Mouse (Mus musculus) myocyte (in vitro differentiated cells): Measurements from ENCODE around the gene Tctn3. TPM values are rescaled to one million over a fixed set of nuclear protein-coding genes. Genes with fewer than 3 reads are reported as not detected.
"Not testable (repeated sequence)": the region's sequence is repeated elsewhere in the genome, so short reads cannot be mapped to it uniquely, and the experiment has no call there.

Experiments used
- H3K27me3 ChIP-seq: one replicate; pipeline ENCODE4 v1.6.1; 2011; ENCODE audit not compliant: control insufficient read depth, insufficient read depth, insufficient read length
- H3K36me3 ChIP-seq: one replicate; pipeline ENCODE4 v1.6.1; 2011; ENCODE audit not compliant: control insufficient read depth, insufficient read depth
- H3K4me2 ChIP-seq: one replicate; pipeline ENCODE4 v1.6.1; 2011; ENCODE audit warnings: low read depth, control low read depth
- H3K4me3 ChIP-seq: one replicate; pipeline ENCODE4 v1.5.1; 2011; ENCODE audit warnings: mild to moderate bottlenecking, control low read depth, moderate library complexity
- H3K79me2 ChIP-seq: one replicate; pipeline ENCODE4 v1.6.1; 2011; ENCODE audit not compliant: control insufficient read depth, insufficient read depth
- H3ac ChIP-seq: one replicate; pipeline ENCODE4 v1.6.1; 2011; ENCODE audit not compliant: control insufficient read depth, insufficient read length
- CEBPB ChIP-seq: IDR thresholded peaks from 2 replicates; pipeline ENCODE4 v1.6.1; 2011; ENCODE audit warnings: mild to moderate bottlenecking, moderate library complexity; ENCODE audit not compliant: poor library complexity, insufficient read depth, severe bottlenecking
- E2F4 ChIP-seq: IDR thresholded peaks from one replicate; pipeline ENCODE4 v1.6.1; 2011; ENCODE audit warnings: mild to moderate bottlenecking, control low read depth, moderate library complexity; ENCODE audit not compliant: insufficient read depth
- MAX ChIP-seq: IDR thresholded peaks from one replicate; pipeline ENCODE4 v1.6.1; 2011; ENCODE audit warnings: low read depth, mild to moderate bottlenecking, control low read depth
- MYOD1 ChIP-seq, 3 experiments: IDR thresholded peaks; one replicate each; pipeline ENCODE4 v1.6.1; 2011; ENCODE audit warnings: control low read depth in 2 of 3, low read depth in 2 of 3, mild to moderate bottlenecking in 2 of 3, moderate library complexity in 1 of 3; ENCODE audit not compliant: insufficient read length in 2 of 3, control insufficient read depth in 1 of 3
- MYOG ChIP-seq, 3 experiments: IDR thresholded peaks; one replicate each; pipeline ENCODE4 v1.6.1; 2011; ENCODE audit warnings: control low read depth in 2 of 3, low read depth in 2 of 3, mild to moderate bottlenecking in 2 of 3; ENCODE audit not compliant: insufficient read length in 2 of 3, control insufficient read depth in 1 of 3, insufficient read depth in 1 of 3
- POLR2A ChIP-seq: IDR thresholded peaks from one replicate; pipeline ENCODE4 v1.6.1; 2011; ENCODE audit warnings: low read depth, mild to moderate bottlenecking, control low read depth, moderate library complexity; ENCODE audit not compliant: insufficient read length
- POLR2AphosphoS2 ChIP-seq: IDR thresholded peaks from one replicate; pipeline ENCODE4 v1.6.1; 2011; ENCODE audit warnings: low read depth, control low read depth; ENCODE audit not compliant: insufficient read length
- REST ChIP-seq: IDR thresholded peaks from one replicate; pipeline ENCODE4 v1.6.1; 2011; ENCODE audit warnings: mild to moderate bottlenecking, control low read depth, moderate library complexity; ENCODE audit not compliant: insufficient read depth, insufficient read length
- SRF ChIP-seq: IDR thresholded peaks from one replicate; pipeline ENCODE4 v1.6.1; 2011; ENCODE audit warnings: low read depth; ENCODE audit not compliant: control insufficient read depth, insufficient read length
- TCF12 ChIP-seq: IDR thresholded peaks from one replicate; pipeline ENCODE4 v1.6.1; 2011; ENCODE audit warnings: mild to moderate bottlenecking, control low read depth; ENCODE audit not compliant: poor library complexity, insufficient read depth, severe bottlenecking
- TCF3 ChIP-seq: IDR thresholded peaks from one replicate; pipeline ENCODE4 v1.6.1; 2011; ENCODE audit warnings: low read depth, control low read depth; ENCODE audit not compliant: insufficient read length
- USF1 ChIP-seq: IDR thresholded peaks from one replicate; pipeline ENCODE4 v1.6.1; 2011; ENCODE audit warnings: low read depth, mild to moderate bottlenecking, control low read depth, moderate library complexity
- polyA plus RNA-seq: library from polyadenylated mRNA; unstranded; fragments of >200 nt; fragmentation: generic; extraction: Trizol; gene quantifications from one replicate; pipeline ENCODE4 v1.2.1, GENCODE M21; 2012; ENCODE audit warnings: missing spikeins

Tctn3 gene
- polyA plus RNA-seq, 1 experiment, result 5.6 TPM

- H3K79me2 ChIP-seq, result no peaks in the 10 kb centered on the region
- no peaks in the 10 kb centered on the region for H3K27me3 ChIP-seq
Measured at GRCm38 (mm10) chr19:40628950-40629349, 16.9 kb upstream of the Tctn3 start.

GRCm38 (mm10) chr19:40625935-40626334, 13.9 kb upstream of the Tctn3 start:
- Histone ChIP-seq H3ac (no peak overlapping the region), H3K79me2 (no peaks in the 10 kb centered on the region), H3K4me3 (no peak overlapping the region), H3K36me3 (no peaks in the 10 kb centered on the region), H3K27me3 (no peaks in the 10 kb centered on the region), H3K4me2 (no peak overlapping the region)
- TF ChIP-seq MYOG (IDR thresholded peaks at IDR 0.05; ENCODE audit: control insufficient read depth in 1 of 3, insufficient read depth in 1 of 3, insufficient read length in 2 of 3, low read depth in 2 of 3), result no peak
- no peak for TF ChIP-seq TCF3
- TF ChIP-seq MAX, result no peak

More at GRCm38 (mm10) chr19:40628950-40629349, 16.9 kb upstream of the Tctn3 start:
- Histone ChIP-seq H3ac (no peak overlapping the region), H3K36me3 (no peaks in the 10 kb centered on the region), H3K4me2 (no peak overlapping the region), H3K4me3 (no peak overlapping the region)
- TF ChIP-seq TCF3 (no peak), MYOD1 (IDR thresholded peaks at IDR 0.05; ENCODE audit: control insufficient read depth in 1 of 3, insufficient read length in 2 of 3, low read depth in 2 of 3) (no peak), POLR2AphosphoS2 (no peak), SRF (no peak), CEBPB (no peak), MYOG (IDR thresholded peaks at IDR 0.05; ENCODE audit: control insufficient read depth in 1 of 3, insufficient read depth in 1 of 3, insufficient read length in 2 of 3, low read depth in 2 of 3) (no peak), REST (no peak), MAX (no peak)

- not testable (repeated sequence) for H3K79me2 ChIP-seq, H3K27me3 ChIP-seq, H3K4me3 ChIP-seq, H3K4me2 ChIP-seq, H3K36me3 ChIP-seq, H3ac ChIP-seq
Measured at GRCm38 (mm10) chr19:40621616-40622015, 9.6 kb upstream of the Tctn3 start.

- Histone ChIP-seq H3K36me3 (no peaks in the 10 kb centered on the region), H3K4me3 (no peak overlapping the region), H3K79me2 (no peaks in the 10 kb centered on the region), H3K27me3 (no peaks in the 10 kb centered on the region), H3K4me2 (no peak overlapping the region), H3ac (no peak overlapping the region)
- TF ChIP-seq POLR2A, result no peak
- no peak for TF ChIP-seq SRF
- no peak for TF ChIP-seq MYOD1 (IDR thresholded peaks at IDR 0.05; ENCODE audit: control insufficient read depth in 1 of 3, insufficient read length in 2 of 3, low read depth in 2 of 3)
- no peak for TF ChIP-seq REST
- TF ChIP-seq MYOG (IDR thresholded peaks at IDR 0.05; ENCODE audit: control insufficient read depth in 1 of 3, insufficient read depth in 1 of 3, insufficient read length in 2 of 3, low read depth in 2 of 3), result no peak
- TF ChIP-seq E2F4, result no peak
- TF ChIP-seq POLR2AphosphoS2, result no peak
- TF ChIP-seq TCF3, result no peak
- TF ChIP-seq CEBPB, result no peak
- TF ChIP-seq MAX, result no peak
- no peak for TF ChIP-seq USF1
- no peak for TF ChIP-seq TCF12
Measured at GRCm38 (mm10) chr19:40616021-40616420, 4.0 kb upstream of the Tctn3 start.

GRCm38 (mm10) chr19:40614811-40615210, 2.8 kb upstream of the Tctn3 start:
- no peaks in the 10 kb centered on the region for H3K27me3 ChIP-seq
- no peak overlapping the region for H3K4me3 ChIP-seq
- H3K36me3 ChIP-seq, result no peaks in the 10 kb centered on the region
- no peak for TF ChIP-seq TCF12
- no peak for TF ChIP-seq SRF
- peak in 2 of 3 experiments; percentile 6 to 12 for TF ChIP-seq MYOD1 (IDR thresholded peaks at IDR 0.05; ENCODE audit: control insufficient read depth in 1 of 3, insufficient read length in 2 of 3, low read depth in 2 of 3)
- no peak for TF ChIP-seq REST
- peak; percentile 26 for TF ChIP-seq USF1
- TF ChIP-seq E2F4, result no peak
- no peak for TF ChIP-seq POLR2A
- no peak for TF ChIP-seq TCF3
- peak in 1 of 3 experiments; percentile 47 for TF ChIP-seq MYOG (IDR thresholded peaks at IDR 0.05; ENCODE audit: control insufficient read depth in 1 of 3, insufficient read depth in 1 of 3, insufficient read length in 2 of 3, low read depth in 2 of 3)
- no peak for TF ChIP-seq MAX
- no peak for TF ChIP-seq POLR2AphosphoS2
- no peak for TF ChIP-seq CEBPB
- peak overlapping the region; percentile 66 for H3K4me2 ChIP-seq
- no peaks in the 10 kb centered on the region for H3K79me2 ChIP-seq
- H3ac ChIP-seq, result no peak overlapping the region
